Mouse (Mus musculus) megakaryocyte, adult 5-6 weeks (primary cell): ENCODE results near the gene Gstp1. TPM values are rescaled to one million over a fixed set of nuclear protein-coding genes. Genes with fewer than 3 reads are reported as not detected.
A peak's percentile ranks its signal among the peaks of the same experiment; 100 is the strongest.

Experiments used
- ATAC-seq: 2 replicates; pipeline ENCODE4 v1.8.0; 2016; ENCODE audit warnings: mild to moderate bottlenecking, inconsistent platforms; ENCODE audit not compliant: poor library complexity, severe bottlenecking
- total RNA-seq, 2 experiments: library from RNA; stranded (forward) in 1 of 2; stranded (reverse) in 1 of 2; fragments of 153-499, 151-499 nt in 1 of 2; fragments of 221-1000, 200-1000 nt in 1 of 2; gene quantifications; 2 replicates each; pipeline versions ENCODE4 v1.2.3 to v1.2.4; 2015 to 2017

Gene Gstp1
- total RNA-seq, 2 experiments from 2014 or later, result 69.5 to 287 TPM

DNA sequence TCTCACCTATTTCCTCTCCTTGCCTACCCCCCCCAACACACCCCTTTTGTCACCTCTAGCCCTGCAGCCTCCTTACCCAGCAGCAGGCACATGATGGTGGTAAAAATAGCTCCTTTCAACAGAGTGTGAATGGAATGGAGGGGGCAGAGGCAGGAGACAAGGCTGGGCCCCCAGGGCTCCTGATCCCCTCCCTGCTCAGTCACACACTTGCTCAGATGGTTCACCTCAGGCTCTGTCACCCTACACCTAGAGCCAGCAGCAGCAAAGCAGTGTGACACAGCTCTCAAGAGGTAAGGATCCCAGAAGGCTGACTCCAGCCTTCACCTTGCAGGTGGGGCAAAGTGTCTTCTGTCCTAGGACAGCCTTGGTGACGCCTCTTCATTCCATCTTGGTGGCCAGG, 34.7 kb downstream of the Gstp1 start, which contains the start of gene Doc2g:
Gene Doc2g (plus strand): TSS at position 202 of the 400 bp plus-strand sequence.
- ATAC-seq, result no peak

DNA sequence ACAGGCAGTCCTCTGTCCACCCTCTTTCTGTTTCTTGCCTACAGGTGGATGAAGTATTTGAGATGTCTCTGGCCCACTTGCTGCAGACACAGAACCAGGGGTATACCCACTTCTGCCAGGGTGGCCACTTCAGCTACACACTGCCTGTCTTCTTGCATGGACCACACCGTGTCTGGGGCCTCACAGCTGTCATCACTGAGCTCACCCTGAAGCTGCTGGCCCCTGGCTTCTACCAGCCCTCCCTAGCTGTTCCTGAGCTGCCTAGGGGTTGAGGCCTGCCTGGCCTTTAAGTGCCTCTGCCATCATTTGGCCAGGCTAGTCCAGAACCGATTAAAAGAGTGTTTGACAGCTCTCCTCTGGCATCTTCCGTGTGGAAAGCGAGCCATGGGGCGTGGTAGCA, 36.0 kb downstream of the Gstp1 start:
- ATAC-seq, result no peak

DNA sequence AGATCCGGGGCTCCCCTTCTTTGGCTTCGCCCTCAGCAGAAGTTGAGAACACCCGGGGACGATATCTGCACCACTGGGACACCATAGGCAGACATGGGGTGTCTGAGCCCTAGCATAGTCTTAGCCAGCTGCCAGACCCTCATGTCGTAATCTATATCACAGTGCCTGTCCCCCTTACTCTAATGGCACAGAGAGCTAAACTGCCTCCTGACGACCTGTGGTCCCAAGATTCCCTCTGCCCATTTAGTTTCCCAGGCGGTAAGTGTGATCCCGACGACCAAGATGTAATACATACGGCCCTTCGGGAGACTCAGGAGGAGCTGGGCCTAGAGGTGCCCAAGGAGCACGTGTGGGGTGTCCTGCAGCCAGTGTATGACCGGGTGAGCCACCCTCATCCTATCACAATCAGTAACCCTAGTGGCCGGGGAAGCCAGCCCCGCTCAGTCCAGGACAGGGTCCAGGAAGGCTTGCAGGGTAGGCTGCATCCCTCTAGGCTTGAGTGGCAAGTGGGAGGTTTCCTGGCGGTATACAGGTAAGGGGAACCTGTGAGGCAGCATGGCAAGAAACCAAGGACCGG, 36.7 kb downstream of the Gstp1 start:
- ATAC-seq, result 0 out of 2 replicates have a peak, but pooled peaks have one; percentile 1

DNA sequence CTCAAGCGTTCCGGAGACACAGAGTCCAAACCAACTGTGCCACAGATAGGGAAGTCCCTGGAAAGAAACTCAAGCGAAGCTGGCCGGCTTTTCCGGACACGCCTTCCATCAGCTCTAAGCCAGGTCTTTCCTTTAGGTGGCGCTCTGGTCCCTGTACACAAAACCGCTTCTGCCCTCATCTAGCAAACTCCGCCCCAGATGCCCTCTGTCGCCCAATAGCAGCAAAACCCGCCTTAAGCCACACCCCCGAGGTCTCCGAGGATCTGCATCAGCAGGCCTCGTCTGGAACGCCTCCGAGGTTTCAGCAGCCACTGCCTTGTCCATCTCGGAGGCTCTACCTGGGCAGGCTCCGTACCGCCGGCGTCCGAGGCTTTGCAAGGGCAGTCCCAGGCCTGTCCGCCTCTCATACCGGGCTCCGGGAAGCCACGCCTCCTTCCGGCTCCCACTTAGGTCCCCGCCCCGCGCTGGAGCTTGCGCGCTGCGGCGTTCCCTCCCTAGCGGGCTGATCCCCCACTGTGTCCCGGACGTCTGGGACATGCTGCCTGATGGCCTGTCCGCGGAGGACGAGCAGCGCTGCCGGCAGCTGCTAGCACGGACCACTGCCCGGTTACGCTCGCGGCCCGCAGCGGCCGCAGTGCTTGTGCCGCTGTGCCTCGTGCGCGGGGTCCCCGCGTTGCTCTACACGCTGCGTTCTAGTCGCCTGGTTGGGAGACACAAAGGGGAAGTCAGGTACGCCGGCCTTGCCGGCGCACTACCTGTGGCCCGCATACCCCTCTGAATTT, 37.5 kb downstream of the Gstp1 start, which contains the start of the genes Nudt8 and Gm49405:
Gene Nudt8 (plus strand): TSS at position 462 of the 782 bp plus-strand sequence.
Gene Gm49405 (plus strand): TSS at position 508 of the 782 bp plus-strand sequence.
- ATAC-seq, result peak; percentile 91

GRCm38 (mm10) chr19:3999121-3999730, 38.6 kb downstream of the Gstp1 start:
- ATAC-seq, result no peak

DNA sequence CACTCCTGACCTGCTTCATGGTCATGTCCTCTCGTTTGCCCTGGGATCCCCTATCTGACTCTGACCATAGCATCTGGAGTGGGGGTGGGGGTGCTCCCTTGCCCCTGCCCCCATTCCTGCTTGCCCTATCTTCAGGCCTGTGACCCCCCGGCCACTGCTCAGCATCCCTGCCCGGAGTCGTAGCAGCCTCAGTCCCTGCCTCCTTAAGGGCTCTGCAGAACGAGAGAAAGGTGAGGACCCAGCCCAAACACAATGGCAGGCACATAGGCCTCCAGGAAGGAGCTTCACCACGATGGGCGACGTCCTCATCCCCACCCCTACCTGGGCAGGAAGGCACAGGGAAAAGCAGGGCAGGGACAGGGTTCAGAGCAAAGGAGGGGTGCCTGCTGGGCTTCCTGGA, 39.5 kb downstream of the Gstp1 start:
- no peak for ATAC-seq

DNA sequence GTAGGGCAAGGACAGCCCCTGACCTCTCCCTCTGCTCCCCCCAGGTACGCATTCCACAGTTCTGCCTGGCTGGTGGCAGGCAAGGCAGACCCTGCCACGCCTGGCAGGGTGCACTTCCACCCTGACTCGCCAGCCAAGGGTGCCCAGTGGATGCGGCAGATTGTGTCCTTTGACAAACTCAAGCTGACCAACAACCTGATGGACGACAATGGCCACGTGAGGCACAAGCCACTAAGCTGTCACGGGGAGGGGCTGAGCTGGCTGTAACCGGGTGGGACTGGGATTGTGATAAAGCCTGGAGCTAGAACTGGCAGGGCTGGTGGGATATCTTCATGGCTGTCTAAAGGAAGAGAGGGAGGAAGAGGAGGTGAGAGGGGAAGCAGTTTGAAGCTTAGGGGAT, 40.6 kb downstream of the Gstp1 start:
- ATAC-seq, result no peak

DNA sequence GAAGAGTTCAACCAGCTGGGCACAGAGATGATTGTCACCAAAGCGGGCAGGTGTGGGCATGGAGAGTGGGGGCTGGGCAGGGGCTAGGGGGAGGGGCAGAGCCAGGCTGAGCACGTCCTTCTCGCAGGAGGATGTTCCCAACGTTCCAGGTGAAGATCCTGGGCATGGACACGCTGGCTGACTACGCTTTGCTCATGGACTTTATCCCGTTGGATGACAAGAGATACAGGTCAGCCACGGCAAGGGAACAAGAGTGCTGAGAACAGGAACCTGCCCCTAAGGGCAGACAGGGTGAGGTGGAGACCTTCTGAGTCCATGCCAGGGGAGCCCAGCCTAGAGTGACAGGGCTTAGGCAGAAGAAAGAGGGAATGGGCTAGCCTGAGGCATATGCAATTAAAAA, 41.0 kb downstream of the Gstp1 start:
- no peak for ATAC-seq

DNA sequence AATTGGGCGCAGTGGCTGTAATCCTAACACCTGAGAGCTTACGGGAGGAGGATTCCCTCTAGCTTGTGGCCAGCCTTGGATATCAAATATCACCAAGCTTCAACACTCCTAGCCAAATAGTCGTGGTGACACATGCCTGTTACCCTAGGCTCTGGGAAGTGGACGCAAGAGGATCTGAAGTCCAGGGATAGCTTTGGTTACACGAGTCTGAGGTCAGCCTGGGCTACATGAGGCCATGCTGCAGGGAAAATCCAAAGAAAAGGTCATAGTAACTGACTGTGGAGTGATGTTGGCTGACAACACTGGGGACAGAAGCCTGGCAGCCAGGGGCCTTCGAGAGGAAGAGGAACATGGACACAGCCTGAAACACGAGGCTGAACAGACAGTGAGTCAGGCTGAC, 41.7 kb downstream of the Gstp1 start:
- no peak for ATAC-seq

GRCm38 (mm10) chr19:3995505-3995904, 42.3 kb downstream of the Gstp1 start:
- no peak for ATAC-seq

GRCm38 (mm10) chr19:3994932-3995331, 42.9 kb downstream of the Gstp1 start:
- no peak for ATAC-seq

- ATAC-seq, result no peak
Measured at GRCm38 (mm10) chr19:3992416-3992815, 45.4 kb downstream of the Gstp1 start, which contains the start of gene Tbx10. Gene Tbx10, plus strand, starts transcription at chr19:3992752.

DNA sequence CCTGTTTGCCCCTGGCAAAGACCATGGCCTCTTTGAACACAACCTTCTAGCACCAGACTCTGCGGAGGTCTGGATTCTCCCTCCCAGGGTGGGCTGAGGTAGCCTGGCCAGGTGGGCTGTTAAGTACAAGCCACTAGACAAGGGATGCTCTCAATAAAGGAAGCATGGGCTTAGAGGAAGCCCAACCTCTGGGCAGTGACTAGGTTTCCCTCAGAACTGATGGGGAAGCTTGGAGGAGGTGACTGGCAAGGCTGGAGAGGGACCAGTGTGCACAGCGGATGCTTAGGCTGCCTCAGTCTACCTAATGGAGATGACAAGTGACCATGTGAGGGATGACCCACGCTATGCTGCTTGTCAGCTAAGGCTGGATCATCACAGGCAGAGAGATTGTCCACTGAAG, 45.8 kb downstream of the Gstp1 start:
- ATAC-seq, result no peak

DNA sequence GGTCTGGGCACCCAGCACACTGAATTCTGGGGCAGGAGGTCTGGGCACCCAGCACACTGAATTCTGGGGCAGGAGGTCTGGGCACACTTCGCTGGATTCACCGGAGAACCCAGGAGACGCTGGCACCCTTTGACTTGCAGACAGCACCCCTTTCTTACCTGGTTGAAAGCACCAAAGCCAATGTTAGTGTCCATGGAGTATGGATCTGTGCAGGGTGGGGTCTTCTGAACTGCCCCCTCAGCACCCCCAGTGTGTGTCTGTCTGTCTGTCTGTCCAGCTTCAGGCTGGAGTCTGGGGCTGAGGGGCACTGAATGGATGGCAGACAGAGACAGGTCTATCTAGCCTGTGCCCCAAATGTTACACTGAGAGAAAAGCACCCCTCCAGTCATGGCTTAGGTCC, 46.2 kb downstream of the Gstp1 start:
- no peak for ATAC-seq

- no peak for ATAC-seq
Measured at GRCm38 (mm10) chr19:3990804-3991203, 47.0 kb downstream of the Gstp1 start.

- ATAC-seq, result no peak
Measured at GRCm38 (mm10) chr19:3988750-3989149, 49.0 kb downstream of the Gstp1 start.

DNA sequence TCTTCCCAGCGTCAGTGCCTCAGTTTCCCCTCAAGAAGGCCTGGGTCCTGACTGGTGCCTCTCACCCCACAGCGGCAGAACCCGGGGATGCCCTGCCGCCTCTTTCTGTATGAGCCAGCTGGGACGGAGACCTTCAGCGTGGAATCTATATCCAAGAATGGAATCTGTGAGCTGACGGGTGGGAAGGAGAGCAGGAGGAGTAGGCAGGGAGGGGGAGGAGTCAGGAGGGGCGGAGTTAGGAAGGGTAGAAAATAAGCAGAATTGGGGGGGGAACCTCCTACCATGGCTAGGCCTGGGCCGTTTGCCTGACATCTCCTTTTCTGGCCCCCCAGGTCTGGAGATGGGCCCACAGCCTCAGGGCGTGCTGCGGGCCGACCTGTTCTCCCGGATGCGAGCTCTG, 49.7 kb downstream of the Gstp1 start:
- ATAC-seq, result no peak

- no peak for ATAC-seq
Measured at GRCm38 (mm10) chr19:3986334-3986733, 51.5 kb downstream of the Gstp1 start, which contains the start of gene Acy3. Gene Acy3, plus strand, starts transcription at chr19:3986570.
